Mouse (Mus musculus) bone marrow macrophage, adult 2 months (primary cell): ENCODE data around the gene Alk. TPM values are rescaled to one million over a fixed set of nuclear protein-coding genes. Genes with fewer than 3 reads are reported as not detected.
A peak's percentile ranks its signal among the peaks of the same experiment; 100 is the strongest.

Experiments
- H3K27ac ChIP-seq: 2 replicates; pipeline ENCODE4 v1.5.1; 2012; ENCODE audit warnings: low read depth, low read length; ENCODE audit not compliant: insufficient read depth
- H3K4me1 ChIP-seq: 2 replicates; pipeline ENCODE4 v1.6.1; 2012; ENCODE audit warnings: low read length; ENCODE audit not compliant: control insufficient read depth, insufficient read depth
- H3K4me3 ChIP-seq: 2 replicates; pipeline ENCODE4 v1.5.1; 2012; ENCODE audit warnings: mild to moderate bottlenecking, low read length, moderate library complexity; ENCODE audit not compliant: insufficient read depth
- CTCF ChIP-seq: IDR thresholded peaks from 2 replicates; pipeline ENCODE4 v1.5.1; 2012; ENCODE audit warnings: low read depth, mild to moderate bottlenecking, low read length, moderate library complexity
- POLR2A ChIP-seq: IDR thresholded peaks from 2 replicates; pipeline ENCODE4 v1.6.1; 2012; ENCODE audit warnings: mild to moderate bottlenecking, low read depth, low read length, borderline replicate concordance
- polyA plus RNA-seq: library from polyadenylated mRNA; stranded (reverse); fragments of >200 nt; gene quantifications from 2 replicates; pipeline ENCODE4 v1.2.4, GENCODE M21; 2012; ENCODE audit not compliant: missing spikeins, insufficient read depth, insufficient read length

Alk gene
- polyA plus RNA-seq, 1 experiment: not detected

- H3K27ac ChIP-seq: no peak overlapping the region
- 0 out of 2 replicates have a peak, but pooled peaks cover 6% of the 10 kb centered on the region for H3K4me1 ChIP-seq
- H3K4me3 ChIP-seq: no peak overlapping the region
- no peak for TF ChIP-seq CTCF
- no peak for TF ChIP-seq POLR2A
Observed at GRCm38 (mm10) chr17:72278296-72278695, 326.1 kb downstream of the Alk start.

DNA sequence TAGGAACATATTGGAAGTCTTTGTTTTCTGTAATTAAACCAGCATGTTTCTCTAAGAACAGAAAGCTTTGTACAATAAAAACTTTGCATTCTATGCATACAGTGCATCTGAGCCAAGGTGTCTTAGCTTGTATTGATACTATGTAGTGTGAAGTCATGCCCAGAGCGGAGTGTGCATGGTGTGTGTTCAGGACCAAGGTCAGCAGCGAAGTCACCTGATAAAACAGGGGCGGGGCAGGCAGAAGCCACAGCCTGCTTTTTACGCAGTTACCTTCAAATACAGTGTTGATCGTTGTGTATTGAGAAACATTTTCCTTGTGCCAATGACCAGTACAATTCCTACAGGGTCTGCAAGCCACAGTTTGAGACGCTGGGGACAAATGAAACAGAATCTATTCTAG is 327.6 kb downstream of the Alk start:
- Histone ChIP-seq H3K27ac (no peak overlapping the region), H3K4me1 (0 out of 2 replicates have a peak, but pooled peaks cover 6% of the 10 kb centered on the region)

GRCm38 (mm10) chr17:72275391-72275904 is 329.0 kb downstream of the Alk start:
- no peak for TF ChIP-seq POLR2A
- no peak for TF ChIP-seq CTCF
- H3K4me3 ChIP-seq: no peak overlapping the region
- H3K4me1 ChIP-seq: 0 out of 2 replicates have a peak, but pooled peaks cover 6% of the 10 kb centered on the region
- H3K27ac ChIP-seq: 0 out of 2 replicates have a peak overlapping the region, but pooled peaks have one; percentile 32

More for the DNA sequence above, 327.6 kb downstream of the Alk start:
- TF ChIP-seq CTCF (no peak), POLR2A (no peak)
- no peak overlapping the region for H3K4me3 ChIP-seq

GRCm38 (mm10) chr17:72274205-72274604 is 330.2 kb downstream of the Alk start:
- Histone ChIP-seq H3K4me1 (0 out of 2 replicates have a peak, but pooled peaks cover 6% of the 10 kb centered on the region), H3K27ac (no peak overlapping the region), H3K4me3 (no peak overlapping the region)
- TF ChIP-seq POLR2A (no peak), CTCF (no peak)

DNA sequence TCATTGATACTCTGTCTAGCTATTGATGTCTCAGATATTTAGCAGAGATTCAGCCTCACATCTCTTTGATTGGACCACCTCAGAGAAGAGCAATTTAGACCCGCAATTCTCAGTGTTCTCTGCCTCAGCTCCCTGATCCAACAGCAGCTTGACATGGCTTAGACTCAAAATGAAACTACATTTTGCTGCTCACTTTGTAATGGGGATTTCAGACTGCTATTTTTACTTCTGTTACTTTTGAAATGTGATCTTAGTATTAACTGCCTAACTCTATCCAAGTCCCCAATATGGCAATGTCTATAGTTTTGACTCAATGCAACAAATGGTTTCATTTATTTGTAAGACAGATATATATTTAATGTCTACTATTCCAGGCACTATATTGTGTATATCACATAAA is 332.8 kb downstream of the Alk start:
- no peak overlapping the region for H3K4me3 ChIP-seq
- H3K4me1 ChIP-seq: 0 out of 2 replicates have a peak, but pooled peaks cover 6% of the 10 kb centered on the region
- TF ChIP-seq CTCF (no peak), POLR2A (no peak)
- H3K27ac ChIP-seq: no peak overlapping the region

DNA sequence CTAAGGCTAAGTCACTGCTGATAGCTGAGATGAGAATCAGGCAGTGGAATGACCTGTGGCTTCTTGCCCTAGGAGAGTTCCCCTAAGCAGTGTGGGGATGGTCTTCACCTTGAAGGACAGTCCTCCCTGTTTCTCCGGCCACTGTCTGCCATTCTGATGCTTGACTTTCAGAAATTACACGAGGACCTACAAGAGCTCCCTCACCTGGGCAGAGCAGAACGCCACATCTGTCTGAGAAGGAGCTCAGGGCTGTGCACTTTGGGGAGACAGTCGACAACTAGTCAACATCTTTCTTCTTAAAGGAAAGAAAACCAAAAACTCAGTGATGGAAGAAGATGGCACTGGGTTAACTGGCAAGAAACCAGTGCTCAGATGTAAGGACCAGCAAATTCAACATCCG is 335.9 kb downstream of the Alk start:
- Histone ChIP-seq H3K27ac (no peak overlapping the region), H3K4me3 (no peak overlapping the region), H3K4me1 (no peaks in the 10 kb centered on the region)
- TF ChIP-seq CTCF (no peak), POLR2A (no peak)

DNA sequence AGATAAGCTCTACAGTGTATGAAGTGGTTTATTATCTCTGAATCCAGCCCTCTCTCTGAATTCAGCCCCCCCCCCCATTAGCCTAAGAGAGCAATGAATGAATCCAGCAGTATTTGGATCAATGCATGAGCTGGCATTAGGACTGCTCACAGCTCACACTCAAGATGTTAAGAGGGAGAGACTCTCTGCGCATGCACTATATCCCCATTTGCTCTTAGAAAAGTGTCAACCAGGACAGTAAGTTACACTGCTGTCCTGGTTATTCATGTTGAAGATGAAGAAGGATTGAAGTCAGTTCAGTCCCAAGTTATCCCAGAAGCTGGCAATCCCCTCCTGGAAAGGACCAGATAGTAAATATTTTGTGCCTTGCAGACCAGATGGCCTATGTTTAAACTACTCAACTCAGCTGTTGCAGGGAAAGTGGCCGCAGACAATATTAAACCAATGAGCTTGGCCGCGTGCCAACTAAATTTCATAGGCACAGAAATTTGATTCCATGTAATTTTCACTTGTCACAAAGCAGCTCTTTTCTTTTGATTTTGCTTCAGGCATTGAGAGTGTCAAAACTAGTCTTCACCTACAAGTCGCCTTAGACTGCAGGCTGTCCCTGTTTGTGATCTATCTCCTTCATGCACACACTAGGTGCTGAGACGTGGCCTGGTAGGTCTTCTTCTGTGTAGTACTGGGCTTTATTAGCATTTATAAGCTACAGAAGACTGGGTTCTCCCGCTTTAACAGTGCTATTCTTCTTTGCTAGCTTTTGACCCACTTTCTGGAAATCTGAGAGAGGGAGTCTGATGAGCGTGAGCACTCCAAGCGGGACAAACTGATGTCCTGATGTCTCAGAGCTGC is 339.0 kb downstream of the Alk start:
- no peak overlapping the region for H3K4me3 ChIP-seq
- H3K27ac ChIP-seq: no peak overlapping the region
- H3K4me1 ChIP-seq: no peaks in the 10 kb centered on the region
- TF ChIP-seq POLR2A (no peak), CTCF (no peak)

DNA sequence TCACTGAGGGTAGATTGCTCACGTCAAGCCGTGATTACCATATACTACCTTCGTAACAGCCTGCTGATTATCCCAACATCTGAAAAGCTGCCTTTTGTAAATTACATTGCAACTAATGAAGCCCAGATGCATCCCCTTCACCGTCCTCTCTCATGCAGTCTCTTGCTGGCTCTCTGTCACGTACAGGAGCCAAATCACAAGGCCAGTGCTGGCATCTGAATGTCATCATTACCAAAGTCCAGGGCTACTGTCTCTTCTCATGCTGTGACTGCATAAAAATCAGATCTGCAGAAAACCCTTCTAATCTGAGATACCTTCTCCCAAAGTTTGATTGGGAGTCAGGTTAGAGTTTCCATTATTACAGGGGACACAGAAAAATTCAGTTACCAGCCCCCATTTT is 351.0 kb downstream of the Alk start:
- no peak overlapping the region for H3K4me3 ChIP-seq
- H3K27ac ChIP-seq: no peak overlapping the region
- H3K4me1 ChIP-seq: no peaks in the 10 kb centered on the region
- TF ChIP-seq POLR2A (no peak), CTCF (no peak)

- Histone ChIP-seq H3K4me3 (no peak overlapping the region), H3K27ac (no peak overlapping the region), H3K4me1 (no peaks in the 10 kb centered on the region)
- TF ChIP-seq CTCF: no peak
- no peak for TF ChIP-seq POLR2A
Observed at GRCm38 (mm10) chr17:72251554-72251953, 352.9 kb downstream of the Alk start.
